Mouse (Mus musculus) T-helper 1 cell (primary cell): ENCODE measurements at regions not wholly inside any gene's neighbourhood (a gene's known extent, or its start where the extent isn't known, plus 50 kb on each side); places are given as distances from the start of the nearest gene placed in this dataset.

ENCODE experiments used
- in situ Hi-C: fragments of 300-600 bp; cut with MboI, MseI; formaldehyde crosslinking; loops from one replicate; pipeline ENCODE4 v1.15.1; 2025; ENCODE audit warnings: high pct_unique_total_duplicates

DNA sequence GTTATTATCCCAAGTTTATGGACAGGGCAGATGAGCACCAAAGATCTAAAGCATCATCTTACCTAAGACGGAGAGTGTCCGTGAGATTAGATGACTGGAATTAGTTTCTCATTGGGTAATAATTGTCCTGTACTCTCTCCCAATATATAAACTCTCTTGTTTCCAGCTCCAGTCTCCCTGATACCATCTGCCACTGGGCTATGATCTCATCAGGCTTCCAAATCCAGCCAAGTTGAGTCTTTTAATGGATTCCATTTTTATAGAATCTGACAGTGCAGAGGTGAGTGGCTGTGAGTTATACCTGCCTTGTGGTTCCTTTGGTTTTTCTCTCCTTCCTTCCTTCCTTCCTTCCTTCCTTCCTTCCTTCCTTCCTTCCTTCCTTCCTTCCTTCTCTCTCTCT lies 63.1 kb downstream of the Tas2r118 start:
- in situ Hi-C loops = loop anchor here (10.0 kb wide), 1 partner anchor 852 kb away; no protein-coding TSS in a partner anchor
